Mouse (Mus musculus): ENCODE results near the gene Hist3h2a. TPM values are rescaled to one million over a fixed set of nuclear protein-coding genes. Genes with fewer than 3 reads are reported as not detected.
A peak's percentile ranks its signal among the peaks of the same experiment; 100 is the strongest.
"Not testable (repeated sequence)": the region's sequence is repeated elsewhere in the genome, so short reads cannot be mapped to it uniquely, and the experiment has no call there.

Gene Hist3h2a
- polyA plus RNA-seq, 1 experiment from 2014 or later: 80.7 TPM

DNA sequence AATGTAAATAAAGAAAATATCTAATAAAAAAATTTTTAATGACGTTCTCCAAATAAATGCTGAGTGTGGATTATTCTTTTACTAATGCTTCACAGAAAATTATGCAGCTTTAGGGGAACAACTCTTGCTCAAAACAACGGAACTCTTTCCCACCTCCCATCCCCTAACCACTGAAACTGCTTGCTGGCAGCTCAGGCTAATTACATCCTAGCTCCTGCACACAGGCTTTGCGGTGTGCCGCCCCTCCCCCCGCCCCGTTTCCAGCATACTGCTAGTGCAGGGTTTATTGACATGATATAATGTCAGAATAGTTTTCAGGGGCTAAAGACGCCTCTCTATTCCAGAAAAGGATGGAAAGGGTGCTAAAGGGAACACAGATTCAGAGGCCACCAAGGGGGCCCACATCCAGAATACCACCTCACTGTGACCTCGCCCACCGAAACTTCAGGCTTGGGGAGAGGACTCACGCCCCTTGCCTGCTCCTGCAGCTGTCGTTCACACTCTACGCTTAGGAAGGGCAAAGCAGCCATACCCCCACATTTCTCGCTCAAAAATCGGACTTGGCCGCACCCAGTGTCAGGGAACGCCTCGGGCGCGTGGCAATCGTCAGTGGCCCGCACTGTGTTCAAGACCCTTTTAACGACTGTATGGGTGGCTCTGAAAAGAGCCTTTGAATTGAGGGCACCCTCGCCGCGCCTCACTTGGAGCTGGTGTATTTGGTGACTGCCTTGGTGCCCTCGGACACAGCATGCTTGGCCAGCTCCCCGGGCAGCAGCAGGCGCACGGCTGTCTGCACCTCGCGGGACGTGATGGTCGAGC lies 925 bp upstream of the Hist3h2a start:
- under 1% methylated on average over 33 of the region's 33 CpGs for WGBS
- ATAC-seq (ENCODE audit: low read depth): no peak; the same call in 1 of the 2 replicates
- Histone ChIP-seq H3K4me2 (ENCODE audit: low read depth, low read length) (peak overlapping the region; percentile 84), H3K4me1 (ENCODE audit: control insufficient read depth, insufficient read depth, low read length) (peaks cover 34% of the 10 kb centered on the region), H3K36me3 (ENCODE audit: control insufficient read depth, insufficient read depth, low read length) (no peaks in the 10 kb centered on the region), H3K9ac (replicated peaks; ENCODE audit: low read depth, low read length) (peak overlapping the region; percentile 96), H3K27ac (ENCODE audit: low read depth, low read length) (peak overlapping the region; percentile 100), H3K4me3 (ENCODE audit: low read depth, low read length) (peak overlapping the region; percentile 83), H3K9me3 (ENCODE audit: control insufficient read depth, low read length) (no peaks in the 10 kb centered on the region), H3K27me3 (ENCODE audit: control insufficient read depth, insufficient read depth, low read length) (no peaks in the 10 kb centered on the region)

DNA sequence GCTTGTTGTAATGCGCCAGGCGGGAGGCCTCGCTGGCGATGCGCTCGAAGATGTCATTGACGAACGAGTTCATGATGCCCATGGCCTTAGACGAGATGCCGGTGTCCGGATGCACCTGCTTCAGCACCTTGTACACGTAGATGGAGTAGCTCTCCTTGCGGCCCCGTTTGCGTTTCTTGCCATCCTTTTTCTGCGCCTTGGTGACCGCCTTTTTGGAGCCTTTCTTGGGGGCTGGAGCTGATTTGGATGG lies 390 bp upstream of the Hist3h2a start:
- Histone ChIP-seq H3K9ac (replicated peaks; ENCODE audit: low read depth, low read length) (peak overlapping the region; percentile 96), H3K4me3 (ENCODE audit: low read depth, low read length) (peak overlapping the region; percentile 83), H3K4me1 (ENCODE audit: control insufficient read depth, insufficient read depth, low read length) (peaks cover 34% of the 10 kb centered on the region), H3K4me2 (ENCODE audit: low read depth, low read length) (peak overlapping the region; percentile 84), H3K27ac (ENCODE audit: low read depth, low read length) (peak overlapping the region; percentile 100)
- not testable (repeated sequence) for H3K9me3 ChIP-seq (ENCODE audit: control insufficient read depth, low read length); H3K36me3 ChIP-seq (ENCODE audit: control insufficient read depth, insufficient read depth, low read length); H3K27me3 ChIP-seq (ENCODE audit: control insufficient read depth, insufficient read depth, low read length)
- 0% methylated on average over 17 of the region's 17 CpGs for WGBS
- peak; percentile 31 for ATAC-seq (ENCODE audit: low read depth)

DNA sequence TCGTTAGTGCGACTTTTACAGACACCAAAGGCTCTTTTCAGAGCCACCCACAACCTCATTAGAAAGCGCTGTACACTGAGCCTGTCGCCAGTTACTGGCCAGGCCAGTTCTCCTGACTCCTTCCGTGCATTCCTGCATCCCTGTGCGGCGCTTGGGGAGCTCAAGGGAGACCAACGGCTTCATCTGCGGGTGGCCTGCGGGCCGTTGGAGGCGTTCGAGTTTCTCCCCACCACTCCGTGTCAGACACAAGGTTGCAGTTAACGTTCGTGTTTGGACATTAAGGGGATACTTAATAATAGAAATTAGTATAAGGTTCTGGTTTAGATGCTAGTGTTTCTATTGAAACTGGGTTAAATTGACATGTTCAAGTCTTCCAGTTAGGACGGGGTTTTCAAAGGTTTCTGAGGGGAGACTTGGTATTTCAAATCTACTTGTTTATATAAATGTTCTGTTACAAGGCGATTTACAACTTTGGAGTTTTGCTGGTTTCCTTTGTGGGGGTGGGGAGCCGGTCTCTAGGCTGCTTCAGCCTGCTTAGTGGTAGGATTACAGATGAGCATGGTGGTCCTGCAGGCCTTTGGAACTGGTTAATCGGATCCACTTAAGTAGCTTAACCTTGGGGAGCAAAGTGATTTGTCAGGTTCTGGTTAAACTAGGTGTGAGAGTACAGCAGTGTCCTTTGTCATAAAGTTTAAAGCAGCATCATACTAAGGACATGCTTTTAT lies 820 bp downstream of the Hist3h2a start:
- Histone ChIP-seq H3K9me3 (ENCODE audit: control insufficient read depth, low read length) (no peaks in the 10 kb centered on the region), H3K4me1 (ENCODE audit: control insufficient read depth, insufficient read depth, low read length) (peaks cover 40% of the 10 kb centered on the region), H3K36me3 (ENCODE audit: control insufficient read depth, insufficient read depth, low read length) (no peaks in the 10 kb centered on the region), H3K27ac (ENCODE audit: low read depth, low read length) (peak overlapping the region; percentile 100), H3K27me3 (ENCODE audit: control insufficient read depth, insufficient read depth, low read length) (no peaks in the 10 kb centered on the region), H3K4me2 (ENCODE audit: low read depth, low read length) (peak overlapping the region; percentile 73), H3K4me3 (ENCODE audit: low read depth, low read length) (peak overlapping the region; percentile 83), H3K9ac (replicated peaks; ENCODE audit: low read depth, low read length) (peak overlapping the region; percentile 91)
- WGBS: under 1% methylated on average over 20 of the region's 20 CpGs
- ATAC-seq (ENCODE audit: low read depth): no peak

DNA sequence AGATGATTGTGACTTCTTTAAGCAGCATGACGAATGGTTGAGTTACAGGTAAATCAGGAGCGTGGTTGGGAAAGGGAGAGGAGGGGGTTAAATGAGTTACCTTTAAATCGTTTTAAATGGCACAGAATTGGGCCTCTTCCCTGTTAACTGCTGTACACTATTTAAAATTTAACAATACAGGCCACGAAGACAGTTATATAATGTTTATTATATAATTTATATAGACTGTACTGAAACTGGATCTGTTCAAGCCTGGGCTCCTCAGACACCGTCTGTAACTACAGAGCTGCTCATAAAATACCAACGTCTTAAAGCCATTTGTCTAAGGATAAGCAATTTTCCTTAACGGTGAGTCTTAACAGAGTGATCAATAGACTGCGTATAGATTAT lies 1.4 kb downstream of the Hist3h2a start:
- no peak for ATAC-seq (ENCODE audit: low read depth)
- H3K9ac ChIP-seq (replicated peaks; ENCODE audit: low read depth, low read length): peak overlapping the region; percentile 91
- 20% methylated on average over 8 of the region's 8 CpGs for WGBS
- H3K36me3 ChIP-seq (ENCODE audit: control insufficient read depth, insufficient read depth, low read length): no peaks in the 10 kb centered on the region
- H3K27ac ChIP-seq (ENCODE audit: low read depth, low read length): peak overlapping the region; percentile 100
- no peaks in the 10 kb centered on the region for H3K27me3 ChIP-seq (ENCODE audit: control insufficient read depth, insufficient read depth, low read length)
- H3K4me2 ChIP-seq (ENCODE audit: low read depth, low read length): peak overlapping the region; percentile 73
- H3K4me3 ChIP-seq (ENCODE audit: low read depth, low read length): peak overlapping the region; percentile 83
- peaks cover 38% of the 10 kb centered on the region for H3K4me1 ChIP-seq (ENCODE audit: control insufficient read depth, insufficient read depth, low read length)
- H3K9me3 ChIP-seq (ENCODE audit: control insufficient read depth, low read length): no peaks in the 10 kb centered on the region

DNA sequence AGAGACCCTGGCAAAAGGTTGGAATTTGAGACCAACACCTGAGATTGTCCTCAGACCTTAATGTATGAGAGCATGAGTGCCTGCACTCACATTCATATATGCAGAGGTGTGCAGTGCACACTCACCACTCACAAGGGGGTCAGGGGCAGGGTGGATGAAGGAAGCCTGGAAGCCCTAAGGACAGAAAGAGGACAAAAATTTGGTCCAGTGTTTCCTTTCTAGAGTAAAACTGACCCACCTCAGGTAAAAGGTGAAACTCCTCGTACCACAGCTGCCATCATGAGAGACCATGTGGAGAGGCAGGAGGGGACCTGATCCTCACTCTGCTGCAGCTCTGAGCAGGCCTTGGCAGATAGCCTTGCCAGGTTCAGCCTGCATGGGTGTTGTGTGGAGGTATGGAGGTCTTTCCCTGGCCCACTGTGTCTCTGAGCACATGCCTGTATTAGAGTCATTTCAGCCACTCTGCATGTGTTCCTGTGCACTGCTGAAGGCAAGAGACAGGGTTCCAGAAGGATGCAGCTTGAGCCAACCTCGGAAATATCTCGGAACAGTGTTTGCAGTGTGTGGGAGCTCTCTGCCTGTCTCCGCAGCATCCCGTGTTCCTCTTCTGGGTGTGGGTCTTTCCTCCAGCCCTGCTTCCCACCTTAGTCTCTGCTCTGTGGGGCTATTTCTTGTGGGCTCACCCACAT lies 2.9 kb downstream of the Hist3h2a start:
- Histone ChIP-seq H3K27ac (ENCODE audit: low read depth, low read length) (no peak overlapping the region), H3K9me3 (ENCODE audit: control insufficient read depth, low read length) (no peaks in the 10 kb centered on the region), H3K36me3 (ENCODE audit: control insufficient read depth, insufficient read depth, low read length) (no peaks in the 10 kb centered on the region), H3K27me3 (ENCODE audit: control insufficient read depth, insufficient read depth, low read length) (no peaks in the 10 kb centered on the region), H3K4me1 (ENCODE audit: control insufficient read depth, insufficient read depth, low read length) (peaks cover 27% of the 10 kb centered on the region), H3K4me3 (ENCODE audit: low read depth, low read length) (peak overlapping the region; percentile 83), H3K4me2 (ENCODE audit: low read depth, low read length) (peak overlapping the region; percentile 73), H3K9ac (replicated peaks; ENCODE audit: low read depth, low read length) (peak overlapping the region; percentile 91; the same call in 1 of the 2 replicates)
- no peak for ATAC-seq (ENCODE audit: low read depth)
- 81% methylated on average over 5 of the region's 5 CpGs for WGBS

DNA sequence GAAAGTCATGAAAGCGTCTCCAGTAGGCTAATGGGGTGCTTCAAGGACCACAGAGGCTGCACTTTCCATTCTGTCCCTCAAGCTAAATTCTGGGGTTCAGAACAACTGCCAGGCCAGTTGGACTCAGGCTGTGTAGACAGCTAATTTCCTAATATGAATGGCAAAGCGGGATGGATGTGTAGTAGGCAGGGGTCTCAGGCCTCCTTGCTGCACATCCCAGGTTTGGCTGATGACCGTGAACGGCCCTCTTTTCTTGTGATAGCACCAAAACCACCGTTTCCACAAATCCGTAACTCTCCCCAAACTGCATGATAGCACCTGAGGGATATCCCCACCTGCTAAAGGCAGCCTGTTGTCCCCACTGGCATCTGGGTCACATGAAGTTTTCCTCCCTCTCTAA lies 4.1 kb downstream of the Hist3h2a start:
- H3K4me2 ChIP-seq (ENCODE audit: low read depth, low read length): peak overlapping the region; percentile 14; the same call in 1 of the 2 replicates
- no peaks in the 10 kb centered on the region for H3K36me3 ChIP-seq (ENCODE audit: control insufficient read depth, insufficient read depth, low read length)
- WGBS: 80% methylated on average over 6 of the region's 6 CpGs
- H3K9ac ChIP-seq (replicated peaks; ENCODE audit: low read depth, low read length): no peak overlapping the region
- no peaks in the 10 kb centered on the region for H3K9me3 ChIP-seq (ENCODE audit: control insufficient read depth, low read length)
- no peak overlapping the region for H3K27ac ChIP-seq (ENCODE audit: low read depth, low read length)
- peaks cover 22% of the 10 kb centered on the region for H3K4me1 ChIP-seq (ENCODE audit: control insufficient read depth, insufficient read depth, low read length)
- no peak overlapping the region for H3K4me3 ChIP-seq (ENCODE audit: low read depth, low read length)
- no peak for ATAC-seq (ENCODE audit: low read depth)
- H3K27me3 ChIP-seq (ENCODE audit: control insufficient read depth, insufficient read depth, low read length): no peaks in the 10 kb centered on the region

DNA sequence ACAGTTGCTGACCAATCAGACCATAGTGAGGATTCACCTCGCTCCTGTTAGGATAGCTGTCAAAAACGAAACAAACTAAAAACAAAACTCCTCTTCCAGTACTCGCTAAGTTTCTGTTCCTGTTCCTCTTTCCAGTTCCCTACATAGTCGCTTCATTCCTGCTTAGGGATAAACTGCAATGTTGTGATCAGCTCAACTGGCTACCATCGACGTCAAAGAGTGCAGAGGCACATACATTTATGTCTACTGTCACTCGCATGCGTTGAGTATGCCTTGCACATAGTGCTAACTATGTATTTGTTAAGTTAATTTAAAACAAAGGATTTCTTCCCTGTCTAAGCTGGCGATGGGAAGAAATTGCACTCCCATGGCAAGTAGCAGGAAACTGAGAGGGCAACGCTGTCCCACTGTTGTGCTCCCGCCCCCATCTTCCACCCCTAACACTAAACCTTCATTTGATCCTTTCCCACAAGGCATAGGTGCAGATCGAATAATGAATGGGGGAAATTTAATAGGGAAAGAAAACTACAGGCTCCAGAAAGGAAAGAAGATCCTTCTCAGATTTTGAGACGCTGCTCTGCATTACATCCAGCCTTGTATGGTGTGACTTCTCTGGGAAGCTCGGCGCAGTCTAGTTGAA lies 4.8 kb downstream of the Hist3h2a start:
- Histone ChIP-seq H3K4me3 (ENCODE audit: low read depth, low read length) (peak overlapping the region; percentile 45), H3K36me3 (ENCODE audit: control insufficient read depth, insufficient read depth, low read length) (no peaks in the 10 kb centered on the region), H3K9ac (replicated peaks; ENCODE audit: low read depth, low read length) (peak overlapping the region; percentile 58), H3K27ac (ENCODE audit: low read depth, low read length) (peak overlapping the region; percentile 79; the same call in 1 of the 2 replicates), H3K4me2 (ENCODE audit: low read depth, low read length) (peak overlapping the region; percentile 79), H3K4me1 (ENCODE audit: control insufficient read depth, insufficient read depth, low read length) (peaks cover 22% of the 10 kb centered on the region), H3K27me3 (ENCODE audit: control insufficient read depth, insufficient read depth, low read length) (no peaks in the 10 kb centered on the region), H3K9me3 (ENCODE audit: control insufficient read depth, low read length) (no peaks in the 10 kb centered on the region)
- 32% methylated on average over 15 of the region's 15 CpGs for WGBS
- no peak for ATAC-seq (ENCODE audit: low read depth)

DNA sequence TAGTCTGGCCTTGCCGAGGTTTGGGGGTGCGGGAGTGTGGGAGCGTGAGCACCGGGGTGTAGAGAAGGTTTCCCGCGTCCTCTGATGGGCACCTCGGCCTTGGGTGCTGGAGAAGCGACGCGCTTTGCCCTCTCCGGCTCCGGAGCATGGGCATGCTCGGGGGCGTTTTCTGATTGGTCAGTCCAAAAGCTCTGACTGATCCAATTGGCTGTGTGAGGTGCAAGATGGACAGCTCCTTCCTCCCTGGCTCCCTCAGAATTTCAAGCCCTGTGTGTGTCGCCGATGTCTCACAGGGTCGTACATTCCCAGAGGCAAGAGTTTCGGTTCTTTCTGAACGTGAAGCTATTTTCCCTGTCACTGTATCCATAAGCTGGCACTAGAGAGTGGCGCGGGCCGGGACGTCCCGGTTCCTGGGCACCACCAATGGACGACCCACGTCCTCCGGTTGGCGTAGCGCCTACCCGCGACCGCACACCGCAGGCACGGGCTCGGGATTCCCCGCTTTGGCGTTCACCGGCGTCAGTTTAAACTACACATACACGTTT lies 5.5 kb downstream of the Hist3h2a start:
- ATAC-seq (ENCODE audit: low read depth): peak; percentile 84
- H3K36me3 ChIP-seq (ENCODE audit: control insufficient read depth, insufficient read depth, low read length): no peaks in the 10 kb centered on the region
- H3K4me2 ChIP-seq (ENCODE audit: low read depth, low read length): peak overlapping the region; percentile 79
- H3K4me3 ChIP-seq (ENCODE audit: low read depth, low read length): peak overlapping the region; percentile 45
- 2% methylated on average over 40 of the region's 40 CpGs for WGBS
- H3K27me3 ChIP-seq (ENCODE audit: control insufficient read depth, insufficient read depth, low read length): no peaks in the 10 kb centered on the region
- H3K9me3 ChIP-seq (ENCODE audit: control insufficient read depth, low read length): no peaks in the 10 kb centered on the region
- peaks cover 22% of the 10 kb centered on the region for H3K4me1 ChIP-seq (ENCODE audit: control insufficient read depth, insufficient read depth, low read length)
- peak overlapping the region; percentile 79 for H3K27ac ChIP-seq (ENCODE audit: low read depth, low read length)
- H3K9ac ChIP-seq (replicated peaks; ENCODE audit: low read depth, low read length): peak overlapping the region; percentile 58
